Mouse (Mus musculus) erythroblast, embryonic 14.5 days (primary cell): ENCODE data around the gene Yif1b. TPM values are rescaled to one million over a fixed set of nuclear protein-coding genes. Genes with fewer than 3 reads are reported as not detected.
"Not testable (repeated sequence)": the region's sequence is repeated elsewhere in the genome, so short reads cannot be mapped to it uniquely, and the experiment has no call there.

Source experiments
- H3K27me3 ChIP-seq: 2 replicates; pipeline ENCODE4 v1.6.1; 2012; ENCODE audit warnings: inconsistent platforms; ENCODE audit not compliant: control insufficient read depth
- H3K36me3 ChIP-seq: 2 replicates; pipeline ENCODE4 v1.6.1; 2012; ENCODE audit warnings: mild to moderate bottlenecking, inconsistent platforms; ENCODE audit not compliant: control insufficient read depth
- H3K4me1 ChIP-seq: 2 replicates; pipeline ENCODE4 v1.6.1; 2012; ENCODE audit warnings: inconsistent platforms; ENCODE audit not compliant: control insufficient read depth
- H3K4me3 ChIP-seq: replicated peaks from 2 replicates; pipeline ENCODE3; 2012; ENCODE audit warnings: moderate library complexity, mild to moderate bottlenecking, inconsistent platforms
- H3K9me3 ChIP-seq: 2 replicates; pipeline ENCODE4 v1.6.1; 2012; ENCODE audit warnings: low read length, inconsistent platforms, mixed read lengths; ENCODE audit not compliant: control insufficient read depth
- GATA1 ChIP-seq: IDR thresholded peaks from 2 replicates; pipeline ENCODE4 v1.6.1; 2012; ENCODE audit warnings: low read length, inconsistent platforms, mixed read lengths
- TAL1 ChIP-seq: IDR thresholded peaks from 3 replicates; pipeline ENCODE4 v1.6.1; 2012; ENCODE audit warnings: low read length, inconsistent platforms, mixed read lengths
- polyA plus RNA-seq: library from polyadenylated mRNA; stranded (reverse); fragments of >175 nt; gene quantifications from 2 replicates; pipeline ENCODE4 v1.2.3, GENCODE M21; 2012

The Yif1b gene
- polyA plus RNA-seq, 1 experiment = 6.4 TPM

- Histone ChIP-seq H3K27me3 (peaks cover 45% of the 10 kb centered on the region), H3K36me3 (no peaks in the 10 kb centered on the region), H3K4me3 (no peak overlapping the region), H3K9me3 (no peaks in the 10 kb centered on the region), H3K4me1 (peaks cover 29% of the 10 kb centered on the region)
- TF ChIP-seq GATA1 (no peak), TAL1 (no peak)
Measured at GRCm38 (mm10) chr7:29234661-29235060, 3.5 kb upstream of the Yif1b start.

GRCm38 (mm10) chr7:29236593-29236992 lies 1.5 kb upstream of the Yif1b start:
- peaks cover 27% of the 10 kb centered on the region for H3K27me3 ChIP-seq
- no peaks in the 10 kb centered on the region; the same call in 1 of the 2 replicates for H3K36me3 ChIP-seq
- peaks cover 46% of the 10 kb centered on the region for H3K4me1 ChIP-seq
- H3K4me3 ChIP-seq = no peak overlapping the region
- no peaks in the 10 kb centered on the region for H3K9me3 ChIP-seq
- TF ChIP-seq TAL1 (no peak), GATA1 (no peak)

- H3K4me1 ChIP-seq = peaks cover 44% of the 10 kb centered on the region
- H3K9me3 ChIP-seq, H3K36me3 ChIP-seq: not testable (repeated sequence)
- peaks cover 17% of the 10 kb centered on the region for H3K27me3 ChIP-seq
- peak overlapping the region; percentile 74 for H3K4me3 ChIP-seq
Measured at GRCm38 (mm10) chr7:29237596-29237995, 533 bp upstream of the Yif1b start.

- TF ChIP-seq GATA1 = no peak
- no peak for TF ChIP-seq TAL1
- Histone ChIP-seq H3K9me3 (no peaks in the 10 kb centered on the region), H3K4me3 (no peak overlapping the region), H3K36me3 (peaks cover 27% of the 10 kb centered on the region), H3K27me3 (0 out of 2 replicates have a peak, but pooled peaks cover 3% of the 10 kb centered on the region), H3K4me1 (peaks cover 35% of the 10 kb centered on the region)
Measured at GRCm38 (mm10) chr7:29244732-29245416, 6.7 kb downstream of the Yif1b start.

GRCm38 (mm10) chr7:29246015-29246414 lies 7.9 kb downstream of the Yif1b start:
- no peak for TF ChIP-seq TAL1
- TF ChIP-seq GATA1 = no peak
- Histone ChIP-seq H3K4me3 (no peak overlapping the region), H3K9me3 (no peaks in the 10 kb centered on the region), H3K4me1 (peaks cover 26% of the 10 kb centered on the region), H3K27me3 (0 out of 2 replicates have a peak, but pooled peaks cover 3% of the 10 kb centered on the region), H3K36me3 (peaks cover 27% of the 10 kb centered on the region)

- H3K4me1 ChIP-seq = peaks cover 18% of the 10 kb centered on the region
- no peaks in the 10 kb centered on the region for H3K9me3 ChIP-seq
- peaks cover 26% of the 10 kb centered on the region for H3K36me3 ChIP-seq
- TF ChIP-seq GATA1 = no peak
- no peak for TF ChIP-seq TAL1
- H3K4me3 ChIP-seq = no peak overlapping the region
- 0 out of 2 replicates have a peak, but pooled peaks cover 3% of the 10 kb centered on the region for H3K27me3 ChIP-seq
Measured at GRCm38 (mm10) chr7:29246619-29247313, 8.6 kb downstream of the Yif1b start.

- no peak for TF ChIP-seq GATA1
- TF ChIP-seq TAL1 = no peak
- Histone ChIP-seq H3K4me3 (peak overlapping the region; percentile 61), H3K27me3 (0 out of 2 replicates have a peak, but pooled peaks cover 3% of the 10 kb centered on the region), H3K4me1 (peaks cover 16% of the 10 kb centered on the region), H3K9me3 (no peaks in the 10 kb centered on the region), H3K36me3 (peaks cover 23% of the 10 kb centered on the region)
Measured at GRCm38 (mm10) chr7:29247314-29247700, 9.2 kb downstream of the Yif1b start.

- peaks cover 16% of the 10 kb centered on the region for H3K4me1 ChIP-seq
- H3K27me3 ChIP-seq = 0 out of 2 replicates have a peak, but pooled peaks cover 3% of the 10 kb centered on the region
- H3K9me3 ChIP-seq = no peaks in the 10 kb centered on the region
- peaks cover 23% of the 10 kb centered on the region for H3K36me3 ChIP-seq
- no peak for TF ChIP-seq GATA1
- no peak for TF ChIP-seq TAL1
- peak overlapping the region; percentile 61 for H3K4me3 ChIP-seq
Measured at GRCm38 (mm10) chr7:29247706-29248105, 9.6 kb downstream of the Yif1b start.

- Histone ChIP-seq H3K9me3 (no peaks in the 10 kb centered on the region), H3K4me1 (peaks cover 19% of the 10 kb centered on the region), H3K27me3 (0 out of 2 replicates have a peak, but pooled peaks cover 3% of the 10 kb centered on the region), H3K36me3 (peaks cover 23% of the 10 kb centered on the region), H3K4me3 (peak within 1 kb of the TSS; percentile 61)
- no peak for TF ChIP-seq TAL1
- no peak for TF ChIP-seq GATA1
Measured at GRCm38 (mm10) chr7:29248261-29248841, 10.2 kb downstream of the Yif1b start, which contains the start of gene 2200002D01Rik. 2200002D01Rik (minus strand) TSS chr7:29248466.
